Comparison of ENCODE assay signal across 13 mouse cellular contexts in genomic region chr8:47995391-47995790, GRCm38 (mm10). TPM values are rescaled to one million over a fixed set of nuclear protein-coding genes. Genes with fewer than 3 reads are reported as not detected.
DNase-seq lines count a peak whose midpoint lies in the region; ATAC-seq and TF ChIP-seq lines count a peak whose summit lies in the region.
"Had no signal": no experiment of that assay in that cellular context is flagged by ENCODE, and none has a peak within 500 bp of the region (broad histone marks: within the 10 kb centered on the region; RNA-seq: fewer than 3 reads in every experiment).

No protein-coding gene starts in this region.

- no peak for TF ChIP-seq CTCF in liver, postnatal 0 days (IDR thresholded peaks at IDR 0.05; ENCODE audit: low read depth)

- H3K9me3 ChIP-seq in heart, embryonic 13.5 days: no peaks in the 10 kb centered on the region
- no peaks in the 10 kb centered on the region for H3K9me3 ChIP-seq in liver, postnatal 0 days (ENCODE audit: low read length)
- H3K9me3 ChIP-seq in embryonic facial prominence, embryonic 14.5 days (ENCODE audit: control insufficient read depth, low read length): no peaks in the 10 kb centered on the region
- H3K9me3 ChIP-seq in stomach, embryonic 15.5 days: no peaks in the 10 kb centered on the region
- H3K9me3 ChIP-seq: liver, embryonic 13.5 days had no signal

- H3K27me3 ChIP-seq in heart, embryonic 13.5 days (replicated peaks): no peaks in the 10 kb centered on the region
- no peaks in the 10 kb centered on the region for H3K27me3 ChIP-seq in liver, postnatal 0 days (ENCODE audit: insufficient read depth, low read length)
- H3K27me3 ChIP-seq in embryonic facial prominence, embryonic 14.5 days (replicated peaks; ENCODE audit: control insufficient read depth, insufficient read depth, low read length): no peaks in the 10 kb centered on the region
- H3K27me3 ChIP-seq in stomach, embryonic 15.5 days (replicated peaks): no peaks in the 10 kb centered on the region

- H3K27ac ChIP-seq in heart, embryonic 13.5 days (replicated peaks): peak overlapping the region; percentile 66
- H3K27ac ChIP-seq in liver, postnatal 0 days (ENCODE audit: low read depth): no peak overlapping the region
- no peak overlapping the region for H3K27ac ChIP-seq in embryonic facial prominence, embryonic 14.5 days (replicated peaks; ENCODE audit: low read depth, low read length)
- no peak overlapping the region for H3K27ac ChIP-seq in stomach, embryonic 15.5 days
- H3K27ac ChIP-seq: liver, embryonic 13.5 days had no signal

- 86% methylated on average over 6 of the region's 6 CpGs for WGBS in heart, embryonic 13.5 days
- 81% methylated on average over 6 of the region's 6 CpGs for WGBS in liver, postnatal 0 days (ENCODE audit: insufficient replicate concordance)
- WGBS in embryonic facial prominence, embryonic 14.5 days: 77% methylated on average over 6 of the region's 6 CpGs
- WGBS in stomach, embryonic 15.5 days: 78% methylated on average over 6 of the region's 6 CpGs

- no peak for TF ChIP-seq EP300 in liver, postnatal 0 days (IDR thresholded peaks at IDR 0.05; ENCODE audit: low read depth)

- no peak for DNase-seq in heart, adult 9 months (ENCODE audit: low spot score in 2 of 2)
- DNase-seq in liver, postnatal 0 days: no peak
- DNase-seq in liver: no peak
- DNase-seq in embryonic facial prominence, embryonic 14.5 days (ENCODE audit: low spot score): no peak
- no peak for DNase-seq in layer of hippocampus, postnatal 36 days
- DNase-seq: cerebellum, postnatal 25 days; left cerebral cortex, postnatal 4 days; liver, embryonic 13.5 days; retina, postnatal 1 day had no signal

- H3K36me3 ChIP-seq in heart, embryonic 13.5 days: no peaks in the 10 kb centered on the region
- H3K36me3 ChIP-seq in liver, postnatal 0 days (replicated peaks; ENCODE audit: insufficient read depth, low read length): no peaks in the 10 kb centered on the region
- no peaks in the 10 kb centered on the region for H3K36me3 ChIP-seq in embryonic facial prominence, embryonic 14.5 days (ENCODE audit: control insufficient read depth, insufficient read depth, low read length)
- no peaks in the 10 kb centered on the region for H3K36me3 ChIP-seq in stomach, embryonic 15.5 days
- H3K36me3 ChIP-seq: liver, embryonic 13.5 days had no signal

- peak overlapping the region; percentile 71; the same call in 1 of the 2 replicates for H3K9ac ChIP-seq in heart, embryonic 13.5 days
- H3K9ac ChIP-seq in liver, postnatal 0 days (replicated peaks): no peak overlapping the region
- H3K9ac ChIP-seq in embryonic facial prominence, embryonic 14.5 days (ENCODE audit: low read depth, low read length): no peak overlapping the region
- no peak overlapping the region for H3K9ac ChIP-seq in stomach, embryonic 15.5 days
- H3K9ac ChIP-seq: liver, embryonic 13.5 days had no signal

- ATAC-seq in heart, embryonic 13.5 days (ENCODE audit: extremely low read depth, insufficient number of reproducible peaks, low FRiP score, low TSS enrichment): no peak
- no peak for ATAC-seq in liver, postnatal 0 days
- no peak for ATAC-seq in embryonic facial prominence, embryonic 14.5 days (ENCODE audit: low read depth)
- no peak for ATAC-seq in stomach, embryonic 15.5 days (ENCODE audit: insufficient read depth, low FRiP score, low read depth)
- ATAC-seq: activated CD4-positive, CD25-positive, alpha-beta regulatory T cell, adult 4 months; inflammation-experienced regulatory T-cells, adult 6 months had no signal

- H3K4me2 ChIP-seq in heart, embryonic 13.5 days: peak overlapping the region; percentile 71
- peak overlapping the region; percentile 45; the same call in 1 of the 2 replicates for H3K4me2 ChIP-seq in liver, postnatal 0 days (ENCODE audit: low read depth, low read length)
- H3K4me2 ChIP-seq in embryonic facial prominence, embryonic 14.5 days (ENCODE audit: low read depth, low read length): peak overlapping the region; percentile 51
- peak overlapping the region; percentile 48; the same call in 1 of the 2 replicates for H3K4me2 ChIP-seq in stomach, embryonic 15.5 days

- H3K4me1 ChIP-seq in heart, embryonic 13.5 days: peaks cover 31% of the 10 kb centered on the region
- H3K4me1 ChIP-seq in liver, postnatal 0 days (ENCODE audit: insufficient read depth): no peaks in the 10 kb centered on the region; the same call in 1 of the 2 replicates
- peaks cover 12% of the 10 kb centered on the region; the same call in 1 of the 2 replicates for H3K4me1 ChIP-seq in embryonic facial prominence, embryonic 14.5 days (ENCODE audit: control insufficient read depth, insufficient read depth, low read length)
- H3K4me1 ChIP-seq in stomach, embryonic 15.5 days: peaks cover 14% of the 10 kb centered on the region; the same call in 1 of the 2 replicates

- peak overlapping the region; percentile 42; the same call in 1 of the 2 replicates for H3K4me3 ChIP-seq in heart, embryonic 13.5 days
- H3K4me3 ChIP-seq in liver, postnatal 0 days (ENCODE audit: low read depth, low read length): no peak overlapping the region
- peak overlapping the region; percentile 15; the same call in 1 of the 2 replicates for H3K4me3 ChIP-seq in embryonic facial prominence, embryonic 14.5 days (ENCODE audit: low read depth, low read length)
- no peak overlapping the region for H3K4me3 ChIP-seq in stomach, embryonic 15.5 days (replicated peaks)
- H3K4me3 ChIP-seq: liver, embryonic 13.5 days had no signal

RNA-seq across cellular contexts. Expression of gene Wwc2, which starts 4.7 kb away (rescaled TPM):
- polyA plus RNA-seq in heart, embryonic 13.5 days (2015; fragmentation: Nextera tagmentation; extraction: Ambion mirVana): 10.6 and 11.1 TPM in 2 replicates
- 1.8 TPM in 2 replicates for polyA plus RNA-seq in liver, postnatal 0 days (2015; fragmentation: Nextera tagmentation; extraction: Ambion mirVana)
- 12.5 and 12.7 TPM in 2 replicates for polyA plus RNA-seq in embryonic facial prominence, embryonic 14.5 days (2014; fragmentation: Nextera tagmentation; extraction: Ambion mirVana)
- polyA plus RNA-seq in stomach, embryonic 15.5 days (2015; fragmentation: Nextera tagmentation; extraction: Ambion mirVana): 10.4 and 10.5 TPM in 2 replicates
- 10 to 100 TPM; 27.1 to 27.3 TPM for total RNA-seq in layer of hippocampus, postnatal 36 days (2021)

Comparison
In these comparisons a context has a peak if more than half of its experiments do, and no peak if none do; other contexts are left out.
1. H3K4me3 ChIP-seq: peak in heart, embryonic 13.5 days (single experiment) and embryonic facial prominence, embryonic 14.5 days (single experiment); none in liver, postnatal 0 days (single experiment) and stomach, embryonic 15.5 days (single experiment).
2. Peak in every context shown above with its lines, with median percentiles within 50 percentile points of each other: H3K4me2 ChIP-seq.